21 mouse cellular contexts compared by ENCODE assay signal in the genomic region with DNA sequence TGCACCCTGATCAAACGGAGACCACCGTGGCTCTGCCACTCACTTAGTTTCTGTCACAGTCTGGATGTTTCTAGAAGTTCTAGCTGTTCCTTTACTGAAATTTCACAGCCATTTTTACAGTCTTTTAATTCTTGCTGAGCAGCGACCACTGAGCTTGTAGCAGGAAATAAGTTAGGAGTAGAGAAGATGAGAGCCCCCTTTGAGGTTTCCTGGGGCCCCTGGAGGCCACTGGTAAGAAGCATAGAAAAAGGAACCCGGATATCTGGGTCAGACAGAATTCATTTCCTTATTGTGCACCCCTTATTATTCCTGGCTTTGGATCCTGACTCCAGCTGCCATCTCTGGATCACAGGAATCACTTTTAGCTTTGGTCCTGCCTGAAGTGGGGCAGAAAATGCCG.
"Had no signal": no experiment of that assay in that cellular context is flagged by ENCODE, and none has a peak within 500 bp of the region (broad histone marks: within the 10 kb centered on the region; RNA-seq: fewer than 3 reads in every experiment).

No protein-coding gene starts in this region.

- H3K4me2 ChIP-seq: limb, embryonic 13.5 days; liver, embryonic 12.5 days; liver, embryonic 15.5 days; lung, embryonic 15.5 days; stomach, embryonic 15.5 days had no signal

- H3K9me3 ChIP-seq: limb, embryonic 10.5 days; liver, embryonic 12.5 days; liver, embryonic 15.5 days; lung, embryonic 15.5 days; midbrain, embryonic 10.5 days; stomach, embryonic 15.5 days had no signal

- DNase-seq: kidney, adult 18-20 months; kidney, postnatal 25 days; layer of hippocampus, adult 9-11 months; liver; lung, adult 18-20 months; lung, postnatal 10 days; midbrain, embryonic 14.5 days; retina, postnatal 1 day; right cerebral cortex, postnatal 25 days; spleen, adult 18-20 months had no signal

- ATAC-seq: inflammation-experienced regulatory T-cells, adult 6 months; intestine, embryonic 16.5 days; liver, embryonic 12.5 days had no signal

- H3K27me3 ChIP-seq: limb, embryonic 13.5 days; liver, embryonic 12.5 days; liver, embryonic 15.5 days; lung, embryonic 15.5 days; stomach, embryonic 15.5 days had no signal

- H3K4me3 ChIP-seq: layer of hippocampus, adult 2 months; limb, embryonic 10.5 days; limb, embryonic 13.5 days; liver, embryonic 12.5 days; liver, embryonic 15.5 days; lung, embryonic 15.5 days; midbrain, embryonic 10.5 days; stomach, embryonic 15.5 days had no signal

- H3K27ac ChIP-seq: kidney, postnatal 0 days; layer of hippocampus, adult 2 months; limb, embryonic 10.5 days; limb, embryonic 13.5 days; liver, embryonic 12.5 days; liver, embryonic 15.5 days; lung, embryonic 15.5 days; midbrain, embryonic 10.5 days; stomach, embryonic 15.5 days had no signal

- H3K36me3 ChIP-seq: limb, embryonic 10.5 days; limb, embryonic 13.5 days; liver, embryonic 12.5 days; liver, embryonic 15.5 days; lung, embryonic 15.5 days; midbrain, embryonic 10.5 days; stomach, embryonic 15.5 days had no signal

- H3K9ac ChIP-seq: limb, embryonic 13.5 days; liver, embryonic 12.5 days; liver, embryonic 15.5 days; lung, embryonic 15.5 days; stomach, embryonic 15.5 days had no signal
